Mouse (Mus musculus) gastrocnemius, postnatal 25 days (tissue): Measurements from ENCODE around the gene Crtc2. TPM values are rescaled to one million over a fixed set of nuclear protein-coding genes. Genes with fewer than 3 reads are reported as not detected.
"Not testable (repeated sequence)": the region's sequence is repeated elsewhere in the genome, so short reads cannot be mapped to it uniquely, and the experiment has no call there.

Experiments
- DNase-seq: peaks from one replicate; pipeline ENCODE4 v3.0.0; 2022
- total RNA-seq, 2 experiments: library from RNA; stranded (reverse); gene quantifications; 1 replicate in 1 of 2; 2 replicates in 1 of 2; pipeline ENCODE4 v1.2.3; 2021

Crtc2 gene
- total RNA-seq, 2 experiments from 2014 or later = 13.9 to 16.9 TPM

GRCm38 (mm10) chr3:90266901-90267775, 13.2 kb downstream of the Crtc2 start:
- no peak for DNase-seq

- no peak for DNase-seq
These were observed 14.2 kb downstream of the Crtc2 start for GRCm38 (mm10) chr3:90268190-90268589.

GRCm38 (mm10) chr3:90268971-90269370, 15.0 kb downstream of the Crtc2 start:
- DNase-seq = no peak

GRCm38 (mm10) chr3:90270784-90271183, 16.8 kb downstream of the Crtc2 start:
- no peak for DNase-seq

- no peak for DNase-seq
These were observed 18.2 kb downstream of the Crtc2 start for GRCm38 (mm10) chr3:90272170-90272569.

- no peak for DNase-seq
These were observed 19.9 kb downstream of the Crtc2 start for GRCm38 (mm10) chr3:90273855-90274254.

- DNase-seq = no peak
These were observed 21.3 kb downstream of the Crtc2 start for GRCm38 (mm10) chr3:90275286-90275685.

- DNase-seq = no peak
These were observed 22.9 kb downstream of the Crtc2 start for GRCm38 (mm10) chr3:90276858-90277257.

GRCm38 (mm10) chr3:90277793-90278192, 23.8 kb downstream of the Crtc2 start:
- no peak for DNase-seq

GRCm38 (mm10) chr3:90278211-90278610, 24.2 kb downstream of the Crtc2 start:
- DNase-seq = no peak

- no peak for DNase-seq
These were observed 25.3 kb downstream of the Crtc2 start for GRCm38 (mm10) chr3:90279216-90279615.

- DNase-seq = no peak
These were observed 25.8 kb downstream of the Crtc2 start for GRCm38 (mm10) chr3:90279743-90280142.

GRCm38 (mm10) chr3:90280708-90281107, 26.7 kb downstream of the Crtc2 start:
- no peak for DNase-seq

- DNase-seq = no peak
These were observed 30.2 kb downstream of the Crtc2 start for GRCm38 (mm10) chr3:90284150-90284549.

GRCm38 (mm10) chr3:90289403-90289802, 35.4 kb downstream of the Crtc2 start:
- not testable (repeated sequence) for DNase-seq

GRCm38 (mm10) chr3:90290602-90291001, 36.6 kb downstream of the Crtc2 start:
- DNase-seq = no peak

GRCm38 (mm10) chr3:90291982-90292344, 38.0 kb downstream of the Crtc2 start:
- DNase-seq = no peak

- DNase-seq = peak; percentile 99
These were observed 38.6 kb downstream of the Crtc2 start, which contains the start of gene Gatad2b for GRCm38 (mm10) chr3:90292345-90293275. Gene Gatad2b (plus strand): TSS chr3:90293178.

GRCm38 (mm10) chr3:90293352-90294063, 39.5 kb downstream of the Crtc2 start:
- no peak for DNase-seq

GRCm38 (mm10) chr3:90294064-90294440, 40.1 kb downstream of the Crtc2 start:
- DNase-seq = no peak

- no peak for DNase-seq
These were observed 40.7 kb downstream of the Crtc2 start for GRCm38 (mm10) chr3:90294651-90295050.

GRCm38 (mm10) chr3:90305801-90306200, 51.8 kb downstream of the Crtc2 start:
- DNase-seq = no peak
